ENCODE assay signal across 18 mouse cellular contexts in the genomic region with DNA sequence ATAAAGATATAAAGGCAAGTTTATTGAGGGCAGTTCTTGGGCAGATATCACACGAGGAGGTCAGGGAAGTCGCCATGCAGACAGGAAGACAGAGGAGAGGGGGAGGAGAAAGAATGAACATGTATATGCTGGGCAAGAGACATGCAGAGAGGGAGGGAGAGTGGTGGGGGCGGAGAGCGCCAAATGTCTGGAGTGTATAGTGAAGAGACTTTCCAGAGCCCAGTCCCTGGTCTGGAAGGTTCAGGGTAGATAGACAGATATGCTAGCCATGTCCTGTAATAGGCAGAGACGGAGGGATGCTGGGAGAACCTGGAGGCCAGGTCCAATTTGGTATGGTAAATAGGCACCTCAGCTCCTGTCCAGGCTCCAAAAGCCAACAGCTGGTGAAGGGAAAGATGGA.
"Had no signal": no experiment of that assay in that cellular context is flagged by ENCODE, and none has a peak within 500 bp of the region (broad histone marks: within the 10 kb centered on the region; RNA-seq: fewer than 3 reads in every experiment).

No protein-coding gene starts in this region.

- H3K27ac ChIP-seq: lung, embryonic 15.5 days; macrophage; midbrain, embryonic 13.5 days; neural tube, embryonic 12.5 days; stomach, embryonic 15.5 days; stomach, postnatal 0 days had no signal

- H3K9ac ChIP-seq: liver, postnatal 0 days; lung, embryonic 15.5 days; midbrain, embryonic 13.5 days; neural tube, embryonic 12.5 days; stomach, embryonic 15.5 days had no signal

- H3K4me2 ChIP-seq: lung, embryonic 15.5 days; midbrain, embryonic 11.5 days; midbrain, embryonic 13.5 days; neural tube, embryonic 12.5 days; stomach, embryonic 15.5 days had no signal

- H3K9me3 ChIP-seq: lung, embryonic 15.5 days; midbrain, embryonic 13.5 days; neural tube, embryonic 12.5 days; stomach, embryonic 15.5 days had no signal

- H3K27me3 ChIP-seq: lung, embryonic 15.5 days; megakaryocyte, embryonic 14.5 days; midbrain, embryonic 13.5 days; neural tube, embryonic 12.5 days; stomach, embryonic 15.5 days had no signal

- ATAC-seq: liver, postnatal 0 days; lung, postnatal 0 days; midbrain, embryonic 16.5 days had no signal

- H3K4me3 ChIP-seq: lung, embryonic 15.5 days; megakaryocyte, embryonic 14.5 days; midbrain, embryonic 13.5 days; neural tube, embryonic 12.5 days; stomach, embryonic 15.5 days had no signal

- DNase-seq: liver, postnatal 0 days; lung, adult 2 months; lung, postnatal 14 days; lung, postnatal 36 days; right cerebral cortex, postnatal 14 days; thymus, adult 2 months; thymus, postnatal 25 days; thymus, postnatal 4 days had no signal

- H3K4me1 ChIP-seq: lung, embryonic 15.5 days; megakaryocyte, embryonic 14.5 days; stomach, embryonic 15.5 days had no signal

- H3K36me3 ChIP-seq: lung, embryonic 15.5 days; midbrain, embryonic 13.5 days; neural tube, embryonic 12.5 days; stomach, embryonic 15.5 days had no signal
